Mouse (Mus musculus) inflammation-experienced regulatory T-cells, adult 6 months (primary cell): ENCODE results near the gene Fyco1. TPM values are rescaled to one million over a fixed set of nuclear protein-coding genes. Genes with fewer than 3 reads are reported as not detected.
"Not testable (repeated sequence)": the region's sequence is repeated elsewhere in the genome, so short reads cannot be mapped to it uniquely, and the experiment has no call there.

Source experiments
- ATAC-seq: one replicate; pipeline ENCODE4 v1.8.0; 2017
- polyA plus RNA-seq, 3 experiments: library from polyadenylated mRNA; unstranded; fragments of 100-300 nt; shearing (Covaris generic); gene quantifications; one replicate each; pipeline ENCODE4 v1.2.1; 2017

Gene Fyco1
- polyA plus RNA-seq, 3 experiments from 2014 or later, result 24.2 to 49.9 (median 41.1) TPM

DNA sequence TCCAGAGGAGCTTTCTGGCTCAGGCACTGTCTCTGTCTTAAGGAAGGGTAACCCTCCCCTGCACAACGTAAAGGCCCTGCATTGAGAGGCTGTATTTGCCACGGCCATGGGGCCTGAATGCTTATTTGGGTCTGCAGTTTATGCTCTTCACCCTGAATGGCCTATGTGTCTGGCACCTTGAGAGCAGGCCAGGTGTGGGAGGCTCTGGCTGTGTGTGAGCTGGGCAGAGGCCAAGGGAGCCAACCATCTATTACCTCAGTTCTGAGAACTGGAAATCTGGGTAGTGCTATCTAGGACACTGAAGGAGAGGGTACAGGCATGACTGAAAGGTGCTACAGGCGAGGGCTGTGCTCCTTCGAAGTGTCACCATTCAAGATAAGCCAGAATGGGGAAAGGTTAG lies 36.9 kb downstream of the Fyco1 start:
- no peak for ATAC-seq

DNA sequence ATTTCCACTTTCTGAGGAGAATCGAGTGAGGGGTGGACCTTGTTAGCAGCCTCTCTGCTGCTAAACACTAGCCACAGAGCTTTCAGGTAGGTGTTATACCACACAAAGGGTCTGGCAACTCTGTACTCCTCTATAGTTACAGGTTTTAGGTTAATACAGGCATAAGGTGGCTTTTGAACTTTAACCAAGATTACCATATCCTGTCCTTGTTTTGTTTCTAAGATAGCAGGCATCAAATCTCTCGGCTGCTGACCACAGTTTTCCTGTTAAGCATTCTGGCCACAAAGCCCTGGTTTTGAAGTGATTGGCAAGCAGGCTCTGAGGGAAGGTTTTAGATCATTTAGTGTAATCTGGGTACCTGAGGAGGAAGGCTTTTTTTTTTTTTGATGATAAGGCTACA lies 37.4 kb downstream of the Fyco1 start:
- peak; percentile 79 for ATAC-seq

DNA sequence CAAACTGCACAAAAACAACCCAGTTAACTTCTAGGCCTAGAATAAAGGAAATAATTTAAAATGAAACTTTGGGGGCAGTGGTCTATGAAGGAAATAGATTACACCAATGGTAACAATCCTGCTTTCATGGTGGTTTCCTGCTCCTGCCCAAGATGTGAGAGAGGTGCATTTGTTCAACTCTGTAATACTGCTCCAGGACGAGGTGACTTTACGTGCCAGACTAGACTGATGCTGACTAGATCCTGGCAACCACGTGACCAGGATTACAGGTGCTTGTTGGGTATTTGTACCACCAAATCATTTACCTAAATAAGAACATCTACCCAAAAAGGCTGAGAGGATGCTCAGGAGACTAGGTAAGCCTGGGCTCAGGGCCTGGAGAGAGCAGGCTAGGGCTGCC lies 39.9 kb downstream of the Fyco1 start:
- ATAC-seq, result peak; percentile 27

DNA sequence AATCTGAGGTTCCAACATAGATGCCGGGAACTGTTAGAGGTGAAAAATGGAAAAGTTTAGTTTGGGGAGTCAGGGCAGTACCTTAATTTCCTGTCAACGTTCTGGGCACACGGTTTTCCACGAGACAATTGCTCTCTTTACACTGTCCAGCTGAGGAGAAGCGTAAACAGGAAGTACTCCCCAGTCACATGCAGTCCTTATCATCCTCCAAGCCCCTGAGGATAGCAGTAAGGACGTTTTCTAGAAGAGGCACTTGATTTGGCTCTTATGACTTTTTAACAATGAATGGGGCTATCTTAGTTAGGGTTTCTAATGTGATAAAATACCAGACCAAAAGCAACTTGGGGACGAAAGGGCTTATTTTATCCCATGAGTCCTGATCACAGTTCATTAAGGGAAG lies 43.1 kb downstream of the Fyco1 start:
- ATAC-seq, result no peak

DNA sequence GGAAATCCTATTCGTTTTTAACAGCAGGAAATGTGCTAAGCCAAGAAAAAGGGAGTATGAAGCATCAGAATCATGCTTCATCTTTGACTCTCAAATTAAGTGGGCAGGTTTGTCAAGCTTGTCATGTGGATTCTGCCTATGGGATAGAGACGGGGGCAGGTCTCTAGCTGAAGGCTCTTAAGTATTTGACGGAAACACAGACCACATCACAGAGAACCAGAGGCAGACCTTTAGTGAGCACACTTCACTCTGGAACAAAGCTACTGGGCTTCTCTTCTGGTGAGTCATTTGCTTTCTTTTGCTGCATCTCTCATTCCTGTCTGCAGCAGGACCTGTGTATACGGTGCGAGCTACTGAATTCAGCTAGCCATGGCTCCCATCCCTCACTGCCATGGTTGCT lies 45.4 kb downstream of the Fyco1 start, which contains the start of gene Cxcr6:
Gene Cxcr6 (plus strand): TSS at position 209 of the 400 bp plus-strand sequence.
- ATAC-seq, result peak; percentile 92

DNA sequence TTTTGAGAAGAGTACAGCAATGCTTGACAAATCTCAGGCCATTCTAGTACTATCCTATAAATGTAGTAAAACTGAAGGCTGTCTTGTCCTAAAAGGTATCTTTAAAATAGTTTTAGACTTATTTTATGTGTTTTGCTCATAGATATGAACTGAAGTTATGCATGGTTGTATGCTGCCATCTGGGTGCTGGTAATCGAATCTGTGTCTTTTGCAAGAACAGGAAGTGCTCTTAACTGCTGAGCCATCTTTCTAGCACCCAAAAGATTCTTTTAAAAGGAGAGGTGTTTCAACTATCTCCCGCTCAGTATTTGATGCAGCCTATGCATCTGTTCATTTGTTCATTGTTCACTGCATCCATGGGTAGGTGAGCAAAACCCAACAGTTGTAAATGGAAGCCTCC lies 46.5 kb downstream of the Fyco1 start:
- ATAC-seq, result no peak

DNA sequence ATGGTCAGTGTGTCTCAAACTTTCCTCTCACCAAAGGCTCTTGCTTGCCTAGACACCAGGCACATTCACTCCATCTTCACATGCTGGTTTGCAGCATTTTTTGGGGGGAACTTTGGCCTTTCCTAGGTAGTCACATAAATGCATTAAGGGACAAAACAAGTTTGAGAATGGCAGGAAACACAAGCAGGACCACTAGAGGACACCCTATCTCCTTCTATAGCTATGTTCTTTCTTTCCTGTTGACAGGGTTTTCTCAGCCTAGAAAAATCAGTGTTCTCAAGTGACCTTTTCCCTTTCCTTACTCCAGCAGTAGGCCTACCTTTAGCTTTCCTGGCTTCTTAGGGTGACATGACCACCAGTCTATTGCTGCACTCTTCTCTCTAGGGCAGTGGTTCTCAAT lies 48.8 kb downstream of the Fyco1 start:
- no peak for ATAC-seq

DNA sequence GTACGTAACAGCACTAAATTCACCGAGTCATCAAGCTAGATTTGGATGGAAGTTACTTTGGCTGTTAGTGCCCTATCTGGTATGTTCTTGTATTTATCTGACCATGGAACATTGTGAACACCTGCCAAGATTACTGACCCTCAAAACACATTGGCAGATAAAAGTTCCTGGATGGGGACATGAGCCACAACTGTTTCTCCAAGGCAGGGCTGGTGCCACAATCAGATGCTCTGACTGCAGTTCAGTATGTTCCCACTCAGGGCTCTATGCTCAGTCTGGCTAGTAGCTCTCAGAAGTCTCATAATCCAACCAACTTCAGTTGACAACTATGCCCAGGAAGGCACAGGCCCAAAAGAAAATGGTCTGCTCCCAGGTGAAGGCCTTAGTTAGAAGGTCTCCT lies 49.3 kb downstream of the Fyco1 start:
- no peak for ATAC-seq

DNA sequence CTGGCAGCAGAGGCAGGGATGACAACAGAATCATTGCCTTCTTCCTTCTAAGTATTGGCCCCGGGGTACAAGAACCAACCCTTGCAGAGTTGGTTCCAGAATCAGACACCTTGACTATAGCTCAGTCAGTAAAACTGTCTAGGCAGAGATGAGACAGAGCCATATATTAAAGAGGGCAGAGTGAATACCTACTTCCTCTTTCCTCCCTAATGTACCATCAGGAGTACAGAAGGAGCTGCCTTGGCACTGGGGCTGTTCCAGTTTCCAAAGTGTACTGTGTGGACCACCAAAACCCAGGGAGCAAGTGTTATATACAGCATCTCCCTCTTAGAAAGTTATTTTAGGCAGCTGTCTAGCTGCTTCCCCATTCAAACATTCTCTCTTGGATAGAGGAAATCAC lies 50.2 kb downstream of the Fyco1 start:
- no peak for ATAC-seq

DNA sequence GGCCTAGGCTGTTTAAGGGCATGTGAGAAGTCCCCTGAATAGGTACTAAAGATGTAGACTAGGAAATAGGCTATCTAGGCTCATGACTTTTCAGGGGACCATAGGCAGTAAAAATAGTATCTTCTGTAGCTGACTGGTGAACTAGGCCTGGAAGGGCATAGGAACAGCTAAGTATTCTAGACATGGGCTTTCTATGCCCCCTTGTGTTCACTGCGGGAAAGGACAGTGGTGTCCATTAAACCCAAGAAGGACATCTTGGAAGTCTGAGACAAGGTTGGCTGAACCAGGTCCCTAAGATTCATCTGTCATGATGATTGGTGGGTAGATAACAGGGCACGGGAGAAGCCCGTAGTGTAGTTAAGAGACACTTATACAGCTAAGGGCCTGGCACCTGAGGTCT lies 55.5 kb downstream of the Fyco1 start:
- peak; percentile 77 for ATAC-seq

DNA sequence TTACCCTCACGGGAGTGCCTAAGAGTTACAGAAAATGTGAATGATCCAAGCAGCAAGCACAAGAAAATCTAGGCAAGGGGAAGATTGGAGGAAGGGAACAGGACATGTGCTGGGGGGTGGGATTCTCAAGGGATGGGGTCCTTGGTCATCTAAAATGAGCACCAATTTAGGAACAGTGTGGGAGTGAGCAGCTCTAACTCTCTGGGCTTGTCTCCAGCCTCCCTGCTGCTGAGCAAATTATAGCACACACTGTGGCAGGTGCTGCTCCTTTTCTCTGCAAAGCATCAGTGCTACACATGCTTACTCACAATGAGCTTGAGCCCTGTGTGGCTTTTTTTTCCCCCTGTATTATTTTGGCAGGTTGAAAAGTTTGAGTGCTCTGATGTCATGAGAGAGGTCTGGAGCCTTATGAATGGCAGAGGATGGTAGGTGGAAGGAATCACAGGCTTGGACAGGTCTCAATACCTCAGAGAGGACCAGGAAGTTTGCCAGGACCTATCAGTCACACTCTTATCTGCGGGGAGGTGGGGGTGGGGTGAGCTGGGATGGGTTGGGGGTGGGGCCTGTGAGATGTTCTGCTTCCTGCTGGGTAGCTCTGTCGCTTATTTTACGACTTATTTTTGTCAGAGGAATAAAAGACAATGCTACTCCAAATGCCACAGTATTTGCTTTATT lies 62.7 kb downstream of the Fyco1 start:
- no peak for ATAC-seq

DNA sequence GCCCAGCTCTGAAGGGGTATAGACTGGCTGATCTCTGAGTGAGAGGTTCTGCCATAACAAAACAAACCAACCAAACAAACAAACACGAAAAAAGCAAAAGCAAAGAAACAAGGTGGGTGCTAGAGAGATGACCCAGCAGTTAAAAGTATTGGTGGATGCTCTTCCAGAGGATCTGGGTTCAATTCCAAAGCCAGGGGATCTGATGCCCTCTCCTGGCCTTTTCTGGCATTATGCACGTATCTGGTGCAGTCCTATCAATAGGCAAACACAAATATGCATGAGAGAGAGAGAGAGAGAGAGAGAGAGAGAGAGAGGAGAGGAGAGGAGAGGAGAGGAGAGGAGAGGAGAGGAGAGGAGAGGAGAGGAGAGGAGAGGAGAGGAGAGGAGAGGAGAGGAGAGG lies 78.4 kb downstream of the Fyco1 start:
- not testable (repeated sequence) for ATAC-seq

DNA sequence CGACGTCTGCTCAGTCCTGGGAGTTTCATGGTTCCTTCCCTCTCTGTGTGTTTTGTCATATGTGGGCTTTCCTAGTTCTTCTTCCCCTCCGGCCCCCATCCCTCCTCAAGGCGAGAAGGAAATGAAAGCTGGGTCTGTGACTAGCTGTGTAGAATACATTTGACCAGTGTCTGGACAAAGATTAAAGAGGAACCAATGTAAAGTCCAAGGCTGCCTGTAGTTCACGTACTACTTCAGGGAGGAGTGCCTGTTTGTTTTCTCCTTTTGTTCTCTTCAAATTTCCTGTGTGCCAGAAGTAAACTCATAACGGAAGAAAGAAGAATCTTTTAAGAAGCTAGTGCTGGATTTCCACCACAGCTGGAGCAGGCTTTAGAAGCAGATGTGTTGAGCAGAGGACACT lies 82.2 kb downstream of the Fyco1 start:
- no peak for ATAC-seq

DNA sequence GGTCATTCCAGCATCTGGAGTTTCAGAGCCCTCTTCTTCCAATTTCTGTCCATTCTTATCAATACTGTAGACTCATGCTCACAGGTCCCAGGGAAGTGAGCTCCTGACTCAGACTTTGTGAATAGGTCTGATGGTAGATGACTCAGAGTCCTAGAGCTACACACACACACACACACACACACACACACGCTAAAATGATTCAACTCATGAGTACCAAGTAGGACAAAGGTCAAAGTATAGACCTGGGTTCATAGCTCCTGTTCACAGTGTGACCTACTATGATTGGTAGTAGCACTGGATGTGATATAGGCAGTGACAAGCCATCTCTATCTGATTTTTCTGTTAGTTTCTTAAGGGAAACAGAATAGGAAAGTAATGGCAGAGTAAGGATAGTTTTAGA lies 83.3 kb downstream of the Fyco1 start:
- no peak for ATAC-seq

DNA sequence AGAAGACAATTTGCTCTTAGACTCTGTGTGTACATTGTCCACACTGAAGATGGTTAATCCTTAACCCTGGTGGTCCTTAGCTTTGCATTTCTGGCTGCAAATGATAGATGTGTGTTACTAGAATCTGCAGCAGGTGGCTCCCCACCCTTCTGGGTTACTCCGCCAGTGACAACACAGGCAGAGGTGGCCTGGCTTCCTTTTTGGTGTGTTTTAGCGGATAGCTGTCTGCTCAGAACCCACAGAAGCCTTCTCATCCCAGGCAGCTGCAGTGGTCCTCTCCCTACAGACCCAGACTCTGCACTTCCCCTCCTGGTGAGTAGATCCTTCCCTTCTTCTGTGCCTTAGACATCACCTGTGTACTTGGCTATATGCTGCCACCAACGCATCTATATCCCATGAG lies 84.7 kb downstream of the Fyco1 start:
- no peak for ATAC-seq

DNA sequence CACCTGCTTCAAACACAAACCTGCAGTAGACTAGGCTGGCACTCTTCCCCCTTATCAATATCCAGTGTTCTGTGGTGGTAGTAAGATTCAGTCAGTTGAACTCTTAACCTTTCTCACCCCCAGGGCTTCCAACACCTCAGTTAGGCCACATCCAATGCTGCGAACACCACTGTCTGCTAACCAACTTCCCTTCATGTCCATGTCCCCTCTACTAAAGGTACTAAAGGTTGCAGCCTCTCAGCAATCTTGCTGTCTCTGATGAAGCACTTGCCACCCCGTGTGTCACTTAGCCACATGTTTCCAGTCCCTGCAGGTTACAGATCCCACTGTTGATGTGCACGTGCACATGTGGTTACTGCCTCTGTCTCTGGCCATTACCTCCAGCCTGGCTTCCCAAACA lies 87.9 kb downstream of the Fyco1 start:
- ATAC-seq, result no peak

DNA sequence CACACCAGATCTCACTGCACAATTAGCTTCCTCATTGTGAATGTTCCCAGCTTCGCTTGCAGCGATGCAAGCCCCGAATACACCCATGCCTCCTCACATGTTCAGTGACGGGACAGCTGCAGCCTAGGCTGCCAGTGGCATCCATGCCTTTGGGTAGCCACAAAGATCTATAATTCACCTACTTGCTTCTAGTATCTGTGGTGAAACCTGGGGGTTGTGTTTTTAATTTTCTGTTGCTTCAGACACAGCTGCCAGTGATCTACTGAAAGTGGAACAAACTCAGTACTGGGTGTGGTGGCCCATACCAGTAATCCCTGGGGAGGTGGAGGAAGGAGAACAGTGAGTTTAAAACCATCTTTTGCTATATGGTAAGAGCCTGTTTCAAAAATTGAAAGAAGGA lies 88.8 kb downstream of the Fyco1 start:
- ATAC-seq, result no peak

DNA sequence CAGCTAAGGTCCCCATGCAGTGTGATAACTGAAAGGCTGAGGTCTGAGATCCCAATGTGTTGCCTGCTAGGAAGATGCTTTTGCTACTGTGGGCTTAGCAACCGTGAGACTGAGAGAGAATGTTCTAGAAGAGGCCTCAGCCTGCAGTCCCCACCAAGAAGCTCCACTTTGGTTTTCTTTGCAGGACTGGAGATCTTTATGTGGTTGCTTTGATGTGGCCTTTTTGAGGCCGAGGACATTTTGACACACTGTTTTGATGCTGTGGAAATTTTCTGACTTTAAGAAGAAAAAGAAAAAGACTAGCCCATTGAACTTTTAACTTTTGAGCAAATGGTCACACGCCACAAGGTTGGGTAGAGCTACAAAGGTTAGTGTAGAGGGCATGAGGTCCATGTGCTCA lies 90.9 kb downstream of the Fyco1 start:
- peak; percentile 20 for ATAC-seq

DNA sequence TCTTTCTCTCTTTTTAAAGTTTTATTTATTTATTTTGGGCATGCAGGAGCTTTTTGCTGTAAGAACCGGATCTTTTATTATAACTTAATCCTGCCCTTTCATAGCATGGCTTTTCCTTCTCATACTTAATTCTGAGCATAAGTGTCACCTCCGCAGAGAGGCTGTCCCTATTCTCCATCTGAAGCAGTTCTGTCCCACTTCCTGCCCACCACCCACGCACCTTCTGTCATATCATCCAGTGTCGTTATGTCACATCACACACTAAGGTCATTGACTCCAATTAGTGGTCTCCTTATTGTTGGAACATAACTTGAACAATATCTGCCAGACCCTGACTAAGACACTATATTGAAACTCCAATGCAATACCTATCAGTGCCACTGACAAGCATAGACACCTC lies 93.1 kb downstream of the Fyco1 start:
- peak; percentile 20 for ATAC-seq

DNA sequence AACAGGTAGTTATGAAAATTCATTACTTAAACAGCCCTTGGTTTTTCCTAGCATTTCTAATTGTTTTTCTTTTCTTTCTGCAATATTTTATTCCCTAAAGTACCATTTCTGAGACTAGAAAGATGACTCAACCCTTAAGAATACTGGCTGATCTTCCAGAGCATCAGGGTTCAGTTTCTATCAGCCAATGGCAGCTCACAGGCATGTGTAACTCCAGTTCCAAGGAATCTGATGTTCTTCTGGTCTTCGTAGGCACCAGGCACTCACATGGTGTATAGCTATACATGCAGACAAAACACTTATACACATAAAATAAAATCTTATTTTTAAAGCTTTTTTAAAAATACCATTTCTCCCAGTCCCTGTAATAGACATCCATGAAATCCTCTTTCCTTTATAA lies 93.5 kb downstream of the Fyco1 start:
- ATAC-seq, result no peak

DNA sequence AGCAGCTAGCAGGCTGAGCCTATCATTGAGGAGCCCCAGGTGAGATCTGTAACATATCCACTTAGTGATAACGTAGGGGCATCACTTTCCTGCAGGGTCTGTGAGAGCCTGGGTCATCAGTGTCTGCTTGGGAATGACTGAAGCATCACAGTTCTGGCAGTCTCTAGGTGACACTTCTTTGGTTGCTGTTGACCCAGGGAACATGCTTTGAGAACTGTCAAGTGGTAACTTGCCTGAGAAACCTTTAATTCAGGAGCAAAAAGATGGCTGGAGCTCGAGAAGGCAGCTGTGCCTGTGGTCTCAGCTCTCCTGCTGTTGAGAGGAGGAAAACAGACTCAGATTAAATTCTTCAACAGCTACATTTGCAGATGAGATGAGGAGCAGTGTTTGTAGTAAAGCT lies 94.4 kb downstream of the Fyco1 start:
- ATAC-seq, result no peak

DNA sequence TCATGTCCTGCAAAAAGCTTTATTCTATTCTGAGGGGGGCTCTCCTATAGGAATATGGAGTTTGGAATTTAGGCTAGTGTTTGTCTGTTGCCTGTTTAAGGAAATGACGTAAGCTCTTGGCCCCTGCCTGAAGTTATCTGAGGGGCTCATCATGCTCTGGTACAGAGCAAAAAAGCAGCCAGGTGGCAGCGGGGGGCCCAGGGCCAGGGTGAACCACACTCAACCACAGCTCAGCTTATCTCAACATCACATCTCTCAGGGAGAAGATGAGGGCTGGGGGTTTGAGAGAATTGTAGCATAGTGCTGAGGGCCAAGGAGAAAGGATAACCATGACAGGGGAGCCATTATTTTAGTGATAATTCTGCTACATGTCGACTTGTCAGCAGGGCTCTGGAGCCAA lies 94.9 kb downstream of the Fyco1 start:
- ATAC-seq, result no peak

DNA sequence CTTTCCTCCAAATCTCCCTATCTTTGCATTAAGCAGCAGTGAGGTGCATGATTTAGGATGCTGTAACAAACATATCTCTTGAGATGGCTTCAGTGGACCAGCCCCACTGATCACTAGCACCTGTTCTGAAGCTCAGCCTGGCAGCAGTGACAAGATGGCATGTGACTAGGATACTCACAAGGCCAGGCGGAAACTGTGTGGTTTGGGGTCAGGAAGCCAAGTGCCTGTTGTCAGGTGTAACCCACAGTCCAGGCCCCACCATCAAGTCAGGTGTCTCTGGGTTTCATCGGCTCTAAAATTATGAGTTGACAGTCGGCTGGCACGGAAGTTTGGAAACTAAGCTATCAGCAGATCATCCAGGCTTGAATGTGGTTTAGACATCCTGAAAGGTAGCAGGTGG lies 97.4 kb downstream of the Fyco1 start:
- peak; percentile 90 for ATAC-seq

DNA sequence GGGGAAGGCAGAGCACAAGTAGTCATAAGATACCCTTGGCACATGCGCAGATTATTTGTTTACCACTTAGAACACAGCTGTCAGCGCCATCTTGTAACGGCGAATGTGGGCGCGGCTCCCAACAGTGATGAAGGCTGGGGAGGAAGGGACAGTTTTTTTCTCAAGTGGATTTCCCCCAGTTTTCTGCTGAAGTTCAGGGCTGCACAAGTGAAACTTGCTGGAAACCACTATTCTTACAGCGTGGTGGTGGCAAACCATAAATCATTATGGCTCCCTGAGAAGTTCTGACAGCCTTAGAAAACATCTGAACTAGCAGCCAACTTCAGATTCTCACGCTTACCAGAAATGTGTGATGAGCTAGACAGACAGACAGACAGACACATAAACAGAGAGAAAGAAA lies 102.0 kb downstream of the Fyco1 start:
- ATAC-seq, result not testable (repeated sequence)

DNA sequence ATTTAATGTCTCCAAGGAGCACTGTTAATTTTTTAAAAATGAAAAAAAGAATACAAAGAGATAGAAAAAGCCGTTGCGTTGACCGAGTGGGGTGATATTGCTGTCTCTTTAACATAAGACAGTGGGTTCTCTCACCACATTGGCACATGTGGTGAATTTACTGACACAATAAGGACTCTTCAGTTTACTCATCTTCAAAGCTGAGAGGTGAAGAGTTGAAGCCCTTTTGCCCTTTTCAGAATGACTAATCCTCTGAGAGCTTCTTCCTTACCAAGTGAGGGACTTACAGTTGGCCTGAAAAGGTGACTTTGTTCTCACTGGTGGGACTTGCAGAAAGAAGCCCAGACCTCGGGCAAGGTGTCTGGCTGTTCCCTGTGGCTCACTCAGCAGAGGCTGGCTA lies 110.9 kb downstream of the Fyco1 start:
- peak; percentile 56 for ATAC-seq
